Mouse (Mus musculus): ENCODE measurements at regions not wholly inside any gene's neighbourhood (a gene's known extent, or its start where the extent isn't known, plus 50 kb on each side); places are given as distances from the start of the nearest gene placed in this dataset.

DNA sequence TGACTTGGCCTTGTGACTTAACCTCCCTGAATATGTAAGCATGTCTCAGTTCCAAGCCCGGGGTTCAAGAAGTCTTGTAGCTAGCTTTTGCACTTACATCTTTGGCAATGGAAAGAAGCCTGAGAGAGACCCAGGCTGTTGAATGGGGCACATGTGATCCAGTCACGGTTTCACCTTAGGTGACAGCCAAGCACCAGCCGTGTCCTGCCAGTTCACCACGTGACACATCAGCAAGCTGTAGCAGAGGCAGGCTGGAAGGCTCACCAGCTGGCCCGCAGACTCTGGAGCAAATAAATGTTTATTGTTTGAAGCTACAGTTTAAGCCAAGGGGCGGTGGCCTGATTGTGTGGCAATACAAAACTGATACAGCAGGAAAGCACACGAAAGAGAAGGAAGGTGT, 89.3 kb upstream of the Sertad2 start:
- no peak for ATAC-seq (ENCODE audit: insufficient number of reproducible peaks, insufficient read depth, low FRiP score, low read depth)
- Histone ChIP-seq H3K36me3 (ENCODE audit: control insufficient read depth, insufficient read depth, low read length) (no peaks in the 10 kb centered on the region), H3K4me3 (ENCODE audit: low read depth, low read length) (no peak overlapping the region), H3K9ac (replicated peaks; ENCODE audit: low read depth, low read length) (no peak overlapping the region), H3K4me1 (ENCODE audit: control insufficient read depth, insufficient read depth, low read length) (0 out of 2 replicates have a peak, but pooled peaks cover 4% of the 10 kb centered on the region), H3K9me3 (ENCODE audit: control insufficient read depth, low read depth, low read length) (no peaks in the 10 kb centered on the region), H3K27me3 (ENCODE audit: control insufficient read depth, insufficient read depth, low read length) (no peaks in the 10 kb centered on the region), H3K4me2 (replicated peaks; ENCODE audit: low read depth, low read length) (no peak overlapping the region), H3K27ac (ENCODE audit: low read length) (no peak overlapping the region)
- 69% methylated on average over 7 of the region's 7 CpGs for WGBS

DNA sequence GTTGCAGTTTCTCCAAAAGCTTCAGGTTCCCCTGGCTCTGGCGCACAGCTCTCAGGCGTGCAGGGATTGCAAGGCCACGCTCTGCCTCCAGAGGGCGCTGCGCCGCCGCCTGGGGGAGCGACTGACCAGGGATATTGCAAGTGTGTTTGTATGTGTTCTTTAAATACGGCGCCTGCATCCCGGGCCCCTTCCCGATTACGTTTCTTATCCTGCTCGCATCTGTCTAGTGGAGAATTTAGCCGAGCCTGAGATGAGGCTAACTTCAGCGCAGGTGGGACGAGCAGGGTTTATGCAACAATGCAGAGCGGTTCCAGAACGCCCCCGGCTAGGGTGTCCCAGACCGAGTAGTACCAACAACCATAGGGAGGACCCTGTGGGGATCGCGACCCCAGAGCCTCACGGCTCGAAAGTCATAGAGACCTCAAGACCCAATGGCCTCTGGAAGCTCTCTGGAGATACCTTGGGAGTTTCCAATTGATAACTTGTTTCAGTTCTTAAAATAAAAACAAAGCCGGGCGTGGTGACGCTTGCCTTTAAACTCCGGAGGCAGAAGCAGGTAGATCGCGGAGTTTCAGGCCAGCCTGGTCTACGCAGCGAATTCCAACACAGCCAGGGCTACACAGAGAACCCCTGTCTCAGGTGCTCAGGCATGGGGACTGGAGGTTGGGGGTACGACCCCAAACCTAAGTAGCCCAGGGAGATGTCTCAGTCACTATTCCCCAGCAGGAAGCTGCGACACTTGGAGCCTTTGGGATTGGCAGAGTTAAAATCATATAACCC, 87.8 kb upstream of the Sertad2 start:
- ATAC-seq (ENCODE audit: insufficient number of reproducible peaks, insufficient read depth, low FRiP score, low read depth) = peak; percentile 66; the same call in 1 of the 2 replicates
- no peak overlapping the region for H3K27ac ChIP-seq (ENCODE audit: low read length)
- peak overlapping the region; percentile 50 for H3K4me3 ChIP-seq (ENCODE audit: low read depth, low read length)
- no peaks in the 10 kb centered on the region for H3K9me3 ChIP-seq (ENCODE audit: control insufficient read depth, low read depth, low read length)
- under 1% methylated on average over 35 of the region's 35 CpGs for WGBS
- no peaks in the 10 kb centered on the region for H3K36me3 ChIP-seq (ENCODE audit: control insufficient read depth, insufficient read depth, low read length)
- H3K27me3 ChIP-seq (ENCODE audit: control insufficient read depth, insufficient read depth, low read length) = no peaks in the 10 kb centered on the region
- H3K9ac ChIP-seq (replicated peaks; ENCODE audit: low read depth, low read length) = no peak overlapping the region
- H3K4me1 ChIP-seq (ENCODE audit: control insufficient read depth, insufficient read depth, low read length) = 0 out of 2 replicates have a peak, but pooled peaks cover 4% of the 10 kb centered on the region
- H3K4me2 ChIP-seq (replicated peaks; ENCODE audit: low read depth, low read length) = peak overlapping the region; percentile 99

DNA sequence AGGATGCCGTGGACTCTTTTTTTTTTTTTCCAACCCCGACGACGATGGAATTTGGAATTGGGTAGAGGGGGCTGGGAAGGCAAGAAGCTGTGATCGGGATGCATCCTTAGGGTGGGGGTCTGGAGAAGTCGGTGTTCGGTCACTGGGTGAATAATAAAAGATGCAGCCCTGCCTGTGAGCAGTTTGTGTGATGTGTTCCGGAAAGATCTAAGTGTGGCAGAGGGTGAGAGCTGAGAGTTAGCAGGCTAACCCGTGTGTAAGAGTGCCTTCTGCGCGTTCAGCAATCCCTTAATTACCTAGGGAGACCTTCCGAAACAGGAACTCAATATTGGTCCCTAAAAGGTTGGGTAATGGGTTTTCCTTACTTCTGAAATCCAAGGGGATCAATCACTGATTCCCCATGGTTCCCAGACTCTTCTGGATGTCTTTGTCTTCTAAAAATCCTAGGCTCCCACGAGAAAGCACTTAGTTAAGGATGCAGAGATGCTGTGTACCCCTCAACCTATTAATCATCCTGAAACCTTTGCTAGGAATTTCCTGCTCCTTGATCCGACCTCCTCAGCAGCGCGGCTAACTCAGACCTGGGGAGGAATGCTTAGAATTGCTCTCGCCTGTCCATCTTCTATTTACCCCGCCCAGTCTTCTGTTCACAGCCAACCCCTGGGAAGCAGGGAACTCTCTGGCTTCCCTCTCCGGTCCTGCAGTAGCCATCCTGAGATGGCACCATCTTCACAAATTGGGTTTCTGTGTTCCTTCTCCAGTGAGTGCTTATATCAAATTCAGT, 87.0 kb upstream of the Sertad2 start:
- ATAC-seq (ENCODE audit: insufficient number of reproducible peaks, insufficient read depth, low FRiP score, low read depth) = no peak
- Histone ChIP-seq H3K9me3 (ENCODE audit: control insufficient read depth, low read depth, low read length) (no peaks in the 10 kb centered on the region), H3K27ac (ENCODE audit: low read length) (no peak overlapping the region), H3K27me3 (ENCODE audit: control insufficient read depth, insufficient read depth, low read length) (no peaks in the 10 kb centered on the region), H3K9ac (replicated peaks; ENCODE audit: low read depth, low read length) (no peak overlapping the region), H3K4me2 (replicated peaks; ENCODE audit: low read depth, low read length) (peak overlapping the region; percentile 99), H3K4me1 (ENCODE audit: control insufficient read depth, insufficient read depth, low read length) (0 out of 2 replicates have a peak, but pooled peaks cover 4% of the 10 kb centered on the region), H3K36me3 (ENCODE audit: control insufficient read depth, insufficient read depth, low read length) (no peaks in the 10 kb centered on the region), H3K4me3 (ENCODE audit: low read depth, low read length) (peak overlapping the region; percentile 50)
- 5% methylated on average over 19 of the region's 19 CpGs for WGBS

DNA sequence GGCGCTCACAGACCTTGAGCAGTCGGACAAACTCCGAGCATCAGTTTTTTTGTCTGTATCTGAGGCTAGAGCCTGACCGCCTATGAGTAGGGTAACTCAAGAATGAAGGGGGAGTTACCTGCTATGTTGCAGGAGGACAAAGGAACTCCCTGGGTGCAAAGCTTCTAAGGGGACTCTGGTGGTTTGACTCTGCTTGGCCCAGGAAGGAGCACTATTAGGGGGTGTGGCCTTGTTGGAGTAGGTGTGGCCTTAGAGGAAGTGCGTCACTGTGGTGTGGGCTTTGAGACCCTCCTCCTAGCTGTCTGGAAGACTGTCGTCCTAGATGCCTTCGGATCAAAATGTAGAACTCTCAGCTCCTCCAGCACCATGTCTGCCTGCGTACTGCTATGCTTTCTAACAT, 83.9 kb upstream of the Sertad2 start:
- no peak for ATAC-seq (ENCODE audit: insufficient number of reproducible peaks, insufficient read depth, low FRiP score, low read depth)
- Histone ChIP-seq H3K4me3 (ENCODE audit: low read depth, low read length) (no peak overlapping the region), H3K27ac (ENCODE audit: low read length) (no peak overlapping the region), H3K9ac (replicated peaks; ENCODE audit: low read depth, low read length) (no peak overlapping the region), H3K4me1 (ENCODE audit: control insufficient read depth, insufficient read depth, low read length) (0 out of 2 replicates have a peak, but pooled peaks cover 4% of the 10 kb centered on the region), H3K36me3 (ENCODE audit: control insufficient read depth, insufficient read depth, low read length) (no peaks in the 10 kb centered on the region), H3K4me2 (replicated peaks; ENCODE audit: low read depth, low read length) (no peak overlapping the region), H3K27me3 (ENCODE audit: control insufficient read depth, insufficient read depth, low read length) (no peaks in the 10 kb centered on the region), H3K9me3 (ENCODE audit: control insufficient read depth, low read depth, low read length) (no peaks in the 10 kb centered on the region)
- WGBS = 96% methylated on average over 8 of the region's 8 CpGs

DNA sequence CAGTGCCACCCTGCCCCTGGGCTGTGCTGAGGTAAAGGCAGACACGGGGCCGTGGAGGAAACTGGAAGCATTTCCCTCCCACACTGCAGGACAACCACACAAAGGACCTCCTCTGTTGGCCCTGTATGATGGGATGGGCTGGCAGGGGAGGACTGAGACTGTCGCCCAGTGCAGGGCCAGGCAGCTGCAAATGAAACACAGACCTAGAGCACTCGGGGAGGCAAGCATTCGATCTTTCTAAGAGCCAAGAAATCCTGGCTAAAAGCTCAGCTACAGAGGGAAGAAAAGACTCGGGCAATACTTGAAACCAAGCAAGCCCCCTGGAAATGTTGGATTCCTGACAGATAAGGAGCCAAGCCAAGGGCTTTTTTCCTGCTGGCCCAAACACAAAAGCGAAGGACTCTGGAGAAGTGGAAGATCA, 82.5 kb upstream of the Sertad2 start:
- 38% methylated on average over 7 of the region's 7 CpGs for WGBS
- Histone ChIP-seq H3K27ac (ENCODE audit: low read length) (no peak overlapping the region), H3K4me1 (ENCODE audit: control insufficient read depth, insufficient read depth, low read length) (0 out of 2 replicates have a peak, but pooled peaks cover 4% of the 10 kb centered on the region), H3K4me3 (ENCODE audit: low read depth, low read length) (no peak overlapping the region), H3K4me2 (replicated peaks; ENCODE audit: low read depth, low read length) (no peak overlapping the region), H3K27me3 (ENCODE audit: control insufficient read depth, insufficient read depth, low read length) (no peaks in the 10 kb centered on the region), H3K9me3 (ENCODE audit: control insufficient read depth, low read depth, low read length) (no peaks in the 10 kb centered on the region), H3K36me3 (ENCODE audit: control insufficient read depth, insufficient read depth, low read length) (no peaks in the 10 kb centered on the region), H3K9ac (replicated peaks; ENCODE audit: low read depth, low read length) (no peak overlapping the region)
- ATAC-seq (ENCODE audit: insufficient number of reproducible peaks, insufficient read depth, low FRiP score, low read depth) = no peak

DNA sequence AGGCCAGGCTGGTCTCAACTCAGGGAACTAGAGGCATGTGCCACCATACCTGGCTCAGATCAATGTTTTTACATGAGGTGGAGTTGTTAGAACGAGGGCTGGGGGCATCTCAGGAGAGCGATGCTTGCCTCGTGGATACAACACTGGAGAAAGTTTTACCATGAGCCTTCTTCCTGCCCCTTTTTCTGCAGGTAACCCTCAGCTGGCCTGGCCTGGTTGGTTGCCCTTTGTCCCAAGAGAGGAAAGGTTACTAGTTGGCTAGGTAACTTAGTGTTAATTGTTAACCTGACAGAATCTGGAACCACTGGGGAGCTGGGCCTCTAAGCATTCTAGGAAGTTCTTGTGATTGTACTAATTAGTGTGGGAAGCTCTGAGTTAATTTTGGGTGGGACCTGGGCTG, 81.0 kb upstream of the Sertad2 start:
- Histone ChIP-seq H3K9me3 (ENCODE audit: control insufficient read depth, low read depth, low read length) (no peaks in the 10 kb centered on the region), H3K9ac (replicated peaks; ENCODE audit: low read depth, low read length) (no peak overlapping the region), H3K36me3 (ENCODE audit: control insufficient read depth, insufficient read depth, low read length) (no peaks in the 10 kb centered on the region), H3K27me3 (ENCODE audit: control insufficient read depth, insufficient read depth, low read length) (no peaks in the 10 kb centered on the region), H3K27ac (ENCODE audit: low read length) (no peak overlapping the region), H3K4me1 (ENCODE audit: control insufficient read depth, insufficient read depth, low read length) (no peaks in the 10 kb centered on the region), H3K4me2 (replicated peaks; ENCODE audit: low read depth, low read length) (no peak overlapping the region), H3K4me3 (ENCODE audit: low read depth, low read length) (no peak overlapping the region)
- no peak for ATAC-seq (ENCODE audit: insufficient number of reproducible peaks, insufficient read depth, low FRiP score, low read depth)
- 71% methylated on average over 3 of the region's 3 CpGs for WGBS

DNA sequence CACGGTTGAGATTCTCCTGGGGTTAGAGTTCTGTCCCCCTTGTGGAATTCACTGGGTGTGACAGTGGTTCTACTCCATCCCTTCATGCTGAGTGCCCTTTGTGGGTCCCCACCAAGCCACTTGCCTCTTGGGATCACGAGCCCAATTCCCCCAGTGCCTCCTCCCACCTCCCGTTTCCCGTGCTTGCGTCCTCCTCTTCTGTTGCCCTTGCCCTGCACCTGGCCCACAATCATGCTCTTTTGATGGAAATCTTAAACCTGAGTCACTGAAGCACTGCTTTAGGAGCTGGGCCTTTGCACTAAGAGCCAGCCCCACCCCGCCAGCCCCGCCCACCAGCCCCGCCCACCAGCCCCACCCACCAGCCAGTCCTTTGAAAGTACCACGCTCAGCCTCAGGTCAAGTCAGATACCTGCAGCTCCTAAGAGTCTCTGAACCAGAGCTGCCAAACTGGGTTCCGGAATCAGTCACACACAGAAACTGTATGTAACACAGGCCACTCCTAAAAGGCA, 79.8 kb upstream of the Sertad2 start:
- H3K36me3 ChIP-seq (ENCODE audit: control insufficient read depth, insufficient read depth, low read length) = no peaks in the 10 kb centered on the region
- no peak overlapping the region for H3K4me3 ChIP-seq (ENCODE audit: low read depth, low read length)
- ATAC-seq (ENCODE audit: insufficient number of reproducible peaks, insufficient read depth, low FRiP score, low read depth) = peak; percentile 54
- H3K9me3 ChIP-seq (ENCODE audit: control insufficient read depth, low read depth, low read length) = no peaks in the 10 kb centered on the region
- no peak overlapping the region for H3K9ac ChIP-seq (replicated peaks; ENCODE audit: low read depth, low read length)
- H3K27ac ChIP-seq (ENCODE audit: low read length) = no peak overlapping the region
- H3K4me1 ChIP-seq (ENCODE audit: control insufficient read depth, insufficient read depth, low read length) = no peaks in the 10 kb centered on the region
- no peak overlapping the region for H3K4me2 ChIP-seq (replicated peaks; ENCODE audit: low read depth, low read length)
- 25% methylated on average over 10 of the region's 10 CpGs for WGBS
- no peaks in the 10 kb centered on the region for H3K27me3 ChIP-seq (ENCODE audit: control insufficient read depth, insufficient read depth, low read length)

DNA sequence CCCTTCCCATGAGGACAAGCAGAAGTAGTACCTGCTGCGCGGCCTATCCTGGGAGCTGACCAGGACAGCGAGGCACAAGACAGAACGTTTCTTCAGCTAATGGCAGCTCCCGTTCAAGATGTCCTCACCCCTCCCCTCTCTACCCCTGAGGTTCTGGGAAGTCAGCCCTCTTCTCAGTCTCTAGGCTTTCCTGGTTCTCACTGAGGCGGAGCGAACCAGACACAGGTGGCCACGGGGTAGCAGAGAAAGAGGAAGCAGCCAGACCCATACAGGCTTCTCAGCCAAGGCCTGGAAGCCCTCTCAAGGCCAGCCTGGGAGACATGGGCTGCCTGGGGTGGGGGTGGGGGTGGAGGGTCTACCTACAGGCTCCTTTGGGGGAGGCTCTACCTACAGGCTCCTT, 78.5 kb upstream of the Sertad2 start:
- 73% methylated on average over 8 of the region's 8 CpGs for WGBS
- Histone ChIP-seq H3K4me3 (ENCODE audit: low read depth, low read length) (no peak overlapping the region), H3K9me3 (ENCODE audit: control insufficient read depth, low read depth, low read length) (no peaks in the 10 kb centered on the region), H3K27ac (ENCODE audit: low read length) (no peak overlapping the region), H3K9ac (replicated peaks; ENCODE audit: low read depth, low read length) (no peak overlapping the region), H3K4me2 (replicated peaks; ENCODE audit: low read depth, low read length) (no peak overlapping the region), H3K4me1 (ENCODE audit: control insufficient read depth, insufficient read depth, low read length) (no peaks in the 10 kb centered on the region), H3K27me3 (ENCODE audit: control insufficient read depth, insufficient read depth, low read length) (no peaks in the 10 kb centered on the region), H3K36me3 (ENCODE audit: control insufficient read depth, insufficient read depth, low read length) (no peaks in the 10 kb centered on the region)
- no peak for ATAC-seq (ENCODE audit: insufficient number of reproducible peaks, insufficient read depth, low FRiP score, low read depth)

Measured in stomach, embryonic 14.5 days (tissue).